Mouse (Mus musculus) heart, postnatal 36 days (tissue): ENCODE data around the gene Ccl26. TPM values are rescaled to one million over a fixed set of nuclear protein-coding genes. Genes with fewer than 3 reads are reported as not detected.

Experiments
- DNase-seq, 2 experiments: peaks; one replicate each; pipeline ENCODE4 v3.0.0; 2021 to 2022
- intact Hi-C: fragments of 180-260 bp; cut with DNase I; formaldehyde crosslinking; loops from one replicate; pipeline ENCODE4 v1.15.1; 2025
- total RNA-seq, 2 experiments: library from RNA; stranded (reverse); gene quantifications; 2 replicates each; pipeline ENCODE4 v1.2.3; 2021

Ccl26 gene
- total RNA-seq, 2 experiments from 2014 or later: not detected

GRCm38 (mm10) chr5:135544032-135544558, 19.3 kb downstream of the Ccl26 start:
- DNase-seq: peak; percentile 44 to 58
- intact Hi-C loops: loop anchor here (2.0 kb wide), 1 partner anchor 19 kb away; no protein-coding TSS in a partner anchor

- intact Hi-C loops: no loop called here
- no peak for DNase-seq
These were observed 25.6 kb downstream of the Ccl26 start for GRCm38 (mm10) chr5:135537794-135538214.

GRCm38 (mm10) chr5:135537326-135537725, 26.0 kb downstream of the Ccl26 start:
- no peak for DNase-seq
- intact Hi-C loops: no loop called here

GRCm38 (mm10) chr5:135535867-135536266, 27.5 kb downstream of the Ccl26 start:
- intact Hi-C loops: no loop called here
- no peak for DNase-seq

GRCm38 (mm10) chr5:135533431-135533830, 29.9 kb downstream of the Ccl26 start:
- peak; percentile 76 to 80 for DNase-seq
- intact Hi-C loops: loop anchor here (2.0 kb wide), 1 partner anchor 45 kb away; no protein-coding TSS in a partner anchor

GRCm38 (mm10) chr5:135531306-135531845, 32.0 kb downstream of the Ccl26 start:
- intact Hi-C loops: no loop called here
- no peak for DNase-seq

- intact Hi-C loops: no loop called here
- no peak for DNase-seq
These were observed 33.4 kb downstream of the Ccl26 start for GRCm38 (mm10) chr5:135529964-135530363.

GRCm38 (mm10) chr5:135529310-135529709, 34.1 kb downstream of the Ccl26 start:
- intact Hi-C loops: no loop called here
- no peak for DNase-seq

- DNase-seq: no peak
- intact Hi-C loops: no loop called here
These were observed 35.4 kb downstream of the Ccl26 start for GRCm38 (mm10) chr5:135527986-135528385.

- intact Hi-C loops: loop anchor here (2.0 kb wide), 1 partner anchor 20 kb away; the partner anchor contains the start of gene Hip1
These were observed 38.5 kb downstream of the Ccl26 start for GRCm38 (mm10) chr5:135524660-135525560.

GRCm38 (mm10) chr5:135524087-135524486, 39.3 kb downstream of the Ccl26 start:
- intact Hi-C loops: loop anchor here (2.0 kb wide), 1 partner anchor 21 kb away; the partner anchor contains the start of gene Hip1
- no peak for DNase-seq

More at GRCm38 (mm10) chr5:135524660-135525560, 38.5 kb downstream of the Ccl26 start:
- DNase-seq: peak; percentile 31 to 45

- intact Hi-C loops: no loop called here
- DNase-seq: no peak
These were observed 41.2 kb downstream of the Ccl26 start for GRCm38 (mm10) chr5:135522111-135522722.

- intact Hi-C loops: no loop called here
- no peak for DNase-seq
These were observed 46.0 kb downstream of the Ccl26 start for GRCm38 (mm10) chr5:135517348-135517883.

- no peak for DNase-seq
- intact Hi-C loops: loop anchor here (5.0 kb wide), 1 partner anchor 34 kb away; the partner anchor contains the start of gene Hip1
These were observed 50.2 kb downstream of the Ccl26 start for GRCm38 (mm10) chr5:135513131-135513530.

GRCm38 (mm10) chr5:135511105-135511504, 52.3 kb downstream of the Ccl26 start:
- intact Hi-C loops: loop anchor here (5.0 kb wide), 1 partner anchor 36 kb away; the partner anchor contains the start of gene Hip1

More at GRCm38 (mm10) chr5:135511105-135511504, 52.3 kb downstream of the Ccl26 start:
- DNase-seq: no peak

Other genes starting within 250 kb of the Ccl26 start
- gene Fkbp6, start 213.5 kb downstream of the Ccl26 start, total RNA-seq: under 1 TPM in 1 of 2 experiments, not detected in 1; 0.61 TPM
- not detected for gene Trim50, start 210.3 kb downstream of the Ccl26 start, total RNA-seq
- gene Nsun5, start 193.6 kb downstream of the Ccl26 start, total RNA-seq: 10 to 100 TPM; 13.0 to 17.8 TPM
- gene Pom121, start 169.0 kb downstream of the Ccl26 start, total RNA-seq: 10 to 100 TPM; 11.7 to 11.9 TPM
- 10 to 100 TPM; 32.6 to 38.6 TPM for gene Hip1, start 18.4 kb downstream of the Ccl26 start, total RNA-seq
- 1 to 10 TPM; 1.4 to 2.7 TPM for gene Ccl24, start 9.5 kb upstream of the Ccl26 start, total RNA-seq
- 10 to 100 TPM; 18.5 to 18.9 TPM for gene Rhbdd2, start 69.0 kb upstream of the Ccl26 start, total RNA-seq
- 10 to 100 TPM; 69.8 to 76.4 TPM for gene Por, start 106.5 kb upstream of the Ccl26 start, total RNA-seq
- gene Tmem120a, start 180.9 kb upstream of the Ccl26 start, total RNA-seq: 10 to 100 TPM; 12.9 to 18.3 TPM
- gene Styxl1, start 214.8 kb upstream of the Ccl26 start, total RNA-seq: not detected
- 1,000 to 10,000 TPM; 1,890 to 1,983 TPM for gene Mdh2, start 214.9 kb upstream of the Ccl26 start, total RNA-seq
- gene Srrm3, start 243.3 kb upstream of the Ccl26 start, total RNA-seq: not detected